Mouse (Mus musculus): ENCODE measurements at regions not wholly inside any gene's neighbourhood (a gene's known extent, or its start where the extent isn't known, plus 50 kb on each side); places are given as distances from the start of the nearest gene placed in this dataset.
A peak's percentile ranks its signal among the peaks of the same experiment; 100 is the strongest.

DNA sequence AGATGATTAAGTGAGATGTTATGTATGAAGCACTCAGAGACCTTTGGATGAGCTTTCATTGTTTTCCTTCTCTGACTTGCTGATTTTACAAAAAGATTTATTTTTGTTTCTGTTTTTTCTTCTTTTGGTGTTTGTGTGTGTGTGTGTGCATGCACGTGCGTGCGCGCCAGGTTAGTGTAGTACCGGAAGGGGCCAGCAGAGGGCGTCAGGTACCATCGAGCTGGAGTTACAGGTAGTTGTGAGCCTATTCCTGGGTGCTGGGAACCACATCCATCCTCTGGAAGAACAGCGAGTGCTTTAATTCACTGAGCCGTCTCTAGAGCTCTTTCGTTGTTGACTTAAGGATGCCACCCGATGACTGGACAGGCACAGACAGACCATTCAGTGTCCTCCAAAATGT, 93.2 kb downstream of the 4931417E11Rik start:
- TF ChIP-seq RAD21 (IDR thresholded peaks at IDR 0.05; ENCODE audit: low read depth, low read length) (no peak), KAT2A (conservative IDR thresholded peaks at IDR 0.05; ENCODE audit: low read depth, low read length) (no peak), CTCF (IDR thresholded peaks at IDR 0.05 in 2 of 3, conservative IDR thresholded peaks at IDR 0.05 in 1 of 3; ENCODE audit: control insufficient read depth in 1 of 3, insufficient read depth in 1 of 3, low read depth in 2 of 3, low read length in 3 of 3, poor library complexity in 1 of 3, severe bottlenecking in 1 of 3) (peak in 1 of 3 experiments; percentile 1; a peak in 2 of 6 replicates), RCOR1 (IDR thresholded peaks at IDR 0.05; ENCODE audit: low read depth, low read length) (no peak), USF1 (IDR thresholded peaks at IDR 0.05; ENCODE audit: low read depth, low read length) (no peak), POLR2A (IDR thresholded peaks at IDR 0.05; ENCODE audit: control insufficient read depth in 1 of 2, insufficient read depth in 1 of 2, low read depth in 1 of 2, low read length in 2 of 2, poor library complexity in 1 of 2) (no peak), ELF1 (IDR thresholded peaks at IDR 0.05; ENCODE audit: low read depth, low read length) (no peak), EP300 (IDR thresholded peaks at IDR 0.05; ENCODE audit: low read depth in 1 of 2, low read length in 2 of 2) (no peak), ZNF384 (IDR thresholded peaks at IDR 0.05; ENCODE audit: low read depth, low read length) (no peak), CHD2 (IDR thresholded peaks at IDR 0.05; ENCODE audit: low read length) (no peak), GATA1 (IDR thresholded peaks at IDR 0.05; ENCODE audit: low read depth, low read length) (no peak), HCFC1 (IDR thresholded peaks at IDR 0.05; ENCODE audit: low read depth, low read length) (no peak), MXI1 (IDR thresholded peaks at IDR 0.05; ENCODE audit: low read depth, low read length) (no peak), E2F4 (IDR thresholded peaks at IDR 0.05; ENCODE audit: borderline replicate concordance, low read depth, low read length) (no peak)

All from MEL (cell line).